Mouse (Mus musculus) embryonic facial prominence, embryonic 11.5 days (tissue): ENCODE data around the gene Gm49368. TPM values are rescaled to one million over a fixed set of nuclear protein-coding genes. Genes with fewer than 3 reads are reported as not detected.

Source experiments
- ATAC-seq: fragments of 200-750 bp; cut with Nextera tagmentation; replicated peaks from 2 replicates; pipeline ENCODE4 v1.8.0; 2017; ENCODE audit warnings: low read depth; ENCODE audit not compliant: insufficient number of reproducible peaks, low FRiP score, low TSS enrichment
- DNase-seq: peaks from one replicate; pipeline ENCODE4 v3.0.0-alpha.2; 2015; ENCODE audit warnings: low spot score
- H3K27ac ChIP-seq: fragments of 300-500 bp; sonication (generic); replicated peaks from 2 replicates; pipeline ENCODE4 v1.5.1; 2014; ENCODE audit warnings: mild to moderate bottlenecking, low read depth, low read length, control low read depth
- H3K27me3 ChIP-seq: fragments of 300-500 bp; sonication (generic); 2 replicates; pipeline ENCODE4 v1.6.1; 2014; ENCODE audit warnings: mild to moderate bottlenecking, low read length, moderate library complexity, mixed read lengths; ENCODE audit not compliant: control insufficient read depth, insufficient read depth
- H3K36me3 ChIP-seq: fragments of 300-500 bp; sonication (generic); replicated peaks from 2 replicates; pipeline ENCODE4 v1.6.1; 2014; ENCODE audit warnings: low read depth, mild to moderate bottlenecking, low read length, moderate library complexity, mixed read lengths; ENCODE audit not compliant: control insufficient read depth, insufficient read depth
- H3K4me1 ChIP-seq: fragments of 300-500 bp; sonication (generic); 2 replicates; pipeline ENCODE4 v1.6.1; 2014; ENCODE audit warnings: low read length, mixed read lengths; ENCODE audit not compliant: control insufficient read depth, insufficient read depth
- H3K4me2 ChIP-seq: fragments of 300-500 bp; sonication (generic); 2 replicates; pipeline ENCODE4 v1.6.1; 2014; ENCODE audit warnings: low read depth, mild to moderate bottlenecking, control low read depth, low read length, moderate library complexity
- H3K4me3 ChIP-seq: fragments of 300-500 bp; sonication (generic); 2 replicates; pipeline ENCODE4 v1.5.1; 2014; ENCODE audit warnings: low read depth, low read length, control low read depth
- H3K9ac ChIP-seq: fragments of 300-500 bp; sonication (generic); replicated peaks from 2 replicates; pipeline ENCODE4 v1.6.1; 2014; ENCODE audit warnings: mild to moderate bottlenecking, control low read depth, low read length
- H3K9me3 ChIP-seq: fragments of 300-500 bp; sonication (generic); replicated peaks from 2 replicates; pipeline ENCODE4 v1.6.1; 2016; ENCODE audit warnings: mild to moderate bottlenecking, low read length, inconsistent platforms, mixed read lengths; ENCODE audit not compliant: control insufficient read depth
- WGBS: fragments of 180-500 bp; shearing (Covaris S2); extraction: QIAGEN DNeasy Blood & Tissue Kit; methylation state at CpG from one replicate; pipeline ENCODE4 v1.1.7; 2014; 5-methylcytosine and 5-hydroxymethylcytosine counted together
- polyA plus RNA-seq: library from polyadenylated mRNA; unstranded; fragments of >200 nt; fragmentation: Nextera tagmentation; extraction: Ambion mirVana; gene quantifications from 2 replicates; pipeline ENCODE4 v1.2.1, GENCODE M21; 2014

Gm49368 gene
- polyA plus RNA-seq, 1 experiment from 2014 or later: not detected

- 72% methylated on average over 7 of the region's 7 CpGs for WGBS
These were observed 3.9 kb upstream of the Gm49368 start for GRCm38 (mm10) chr7:128058576-128058975.

GRCm38 (mm10) chr7:128059091-128059490, 3.4 kb upstream of the Gm49368 start:
- no peaks in the 10 kb centered on the region for H3K36me3 ChIP-seq
- WGBS: 76% methylated on average over 4 of the region's 4 CpGs
- H3K9me3 ChIP-seq: no peaks in the 10 kb centered on the region
- H3K4me3 ChIP-seq: no peak overlapping the region
- H3K9ac ChIP-seq: no peak overlapping the region
- no peaks in the 10 kb centered on the region for H3K27me3 ChIP-seq
- no peaks in the 10 kb centered on the region for H3K4me1 ChIP-seq
- ATAC-seq (no peak), DNase-seq (no peak)
- no peak overlapping the region for H3K4me2 ChIP-seq
- H3K27ac ChIP-seq: no peak overlapping the region

More at GRCm38 (mm10) chr7:128058576-128058975, 3.9 kb upstream of the Gm49368 start:
- Histone ChIP-seq H3K4me1 (no peaks in the 10 kb centered on the region), H3K27me3 (no peaks in the 10 kb centered on the region), H3K9me3 (no peaks in the 10 kb centered on the region), H3K36me3 (no peaks in the 10 kb centered on the region), H3K9ac (no peak overlapping the region), H3K4me2 (no peak overlapping the region), H3K27ac (no peak overlapping the region), H3K4me3 (no peak overlapping the region)
- ATAC-seq: no peak
- DNase-seq: no peak

- 86% methylated on average over 6 of the region's 6 CpGs for WGBS
- no peaks in the 10 kb centered on the region for H3K27me3 ChIP-seq
These were observed 813 bp downstream of the Gm49368 start for GRCm38 (mm10) chr7:128063211-128063781.

GRCm38 (mm10) chr7:128065547-128065946, 3.1 kb downstream of the Gm49368 start:
- Histone ChIP-seq H3K4me3 (no peak overlapping the region), H3K4me1 (no peaks in the 10 kb centered on the region), H3K36me3 (no peaks in the 10 kb centered on the region), H3K9me3 (no peaks in the 10 kb centered on the region), H3K27ac (no peak overlapping the region), H3K27me3 (no peaks in the 10 kb centered on the region), H3K4me2 (no peak overlapping the region), H3K9ac (no peak overlapping the region)
- DNase-seq (no peak), ATAC-seq (no peak)
- 87% methylated on average over 5 of the region's 5 CpGs for WGBS

More at GRCm38 (mm10) chr7:128063211-128063781, 813 bp downstream of the Gm49368 start:
- Histone ChIP-seq H3K4me1 (no peaks in the 10 kb centered on the region), H3K4me2 (no peak overlapping the region), H3K36me3 (no peaks in the 10 kb centered on the region), H3K9me3 (no peaks in the 10 kb centered on the region), H3K4me3 (no peak overlapping the region), H3K9ac (no peak overlapping the region), H3K27ac (no peak overlapping the region)
- ATAC-seq: no peak
- no peak for DNase-seq

- DNase-seq (no peak), ATAC-seq (no peak)
- 81% methylated on average over 3 of the region's 3 CpGs for WGBS
- Histone ChIP-seq H3K4me2 (no peak overlapping the region), H3K9me3 (no peaks in the 10 kb centered on the region), H3K36me3 (no peaks in the 10 kb centered on the region), H3K4me3 (no peak overlapping the region), H3K4me1 (no peaks in the 10 kb centered on the region), H3K27ac (no peak overlapping the region), H3K9ac (no peak overlapping the region), H3K27me3 (no peaks in the 10 kb centered on the region)
These were observed 5.4 kb downstream of the Gm49368 start for GRCm38 (mm10) chr7:128067847-128068246.

- Histone ChIP-seq H3K9me3 (no peaks in the 10 kb centered on the region), H3K27me3 (no peaks in the 10 kb centered on the region), H3K4me2 (no peak overlapping the region), H3K36me3 (no peaks in the 10 kb centered on the region), H3K4me3 (no peak overlapping the region), H3K9ac (no peak overlapping the region), H3K4me1 (no peaks in the 10 kb centered on the region), H3K27ac (no peak overlapping the region)
- no peak for ATAC-seq
- no peak for DNase-seq
- WGBS: 75% methylated on average over 2 of the region's 2 CpGs
These were observed 7.4 kb downstream of the Gm49368 start for GRCm38 (mm10) chr7:128069844-128070243.

GRCm38 (mm10) chr7:128071816-128072215, 9.3 kb downstream of the Gm49368 start:
- ATAC-seq: no peak
- H3K4me3 ChIP-seq: no peak overlapping the region
- H3K4me2 ChIP-seq: no peak overlapping the region
- no peaks in the 10 kb centered on the region for H3K36me3 ChIP-seq
- no peak overlapping the region for H3K9ac ChIP-seq
- 73% methylated on average over 4 of the region's 4 CpGs for WGBS
- no peaks in the 10 kb centered on the region for H3K9me3 ChIP-seq
- no peak for DNase-seq
- H3K27me3 ChIP-seq: no peaks in the 10 kb centered on the region
- no peaks in the 10 kb centered on the region for H3K4me1 ChIP-seq
- H3K27ac ChIP-seq: no peak overlapping the region

GRCm38 (mm10) chr7:128080012-128080411, 17.5 kb downstream of the Gm49368 start:
- no peak overlapping the region for H3K4me3 ChIP-seq
- ATAC-seq: no peak
- H3K9ac ChIP-seq: no peak overlapping the region
- no peak overlapping the region for H3K27ac ChIP-seq
- DNase-seq: no peak
- no peaks in the 10 kb centered on the region for H3K4me1 ChIP-seq
- H3K9me3 ChIP-seq: no peaks in the 10 kb centered on the region
- no peak overlapping the region for H3K4me2 ChIP-seq
- H3K27me3 ChIP-seq: no peaks in the 10 kb centered on the region
- H3K36me3 ChIP-seq: no peaks in the 10 kb centered on the region
- WGBS: 84% methylated on average over 8 of the region's 8 CpGs
